Mouse (Mus musculus): ENCODE results near the gene Hist1h1b. TPM values are rescaled to one million over a fixed set of nuclear protein-coding genes. Genes with fewer than 3 reads are reported as not detected.
"Not testable (repeated sequence)": the region's sequence is repeated elsewhere in the genome, so short reads cannot be mapped to it uniquely, and the experiment has no call there.

Gene Hist1h1b
- polyA plus RNA-seq, 1 experiment = 0.41 TPM

GRCm38 (mm10) chr13:21783734-21784161 is 3.3 kb upstream of the Hist1h1b start:
- DNase-seq = peak; percentile 25 to 32
- H3K27me3 ChIP-seq (ENCODE audit: control insufficient read depth, insufficient read depth, low read length) = no peaks in the 10 kb centered on the region
- peak overlapping the region; percentile 7 for H3K4me3 ChIP-seq (replicated peaks; ENCODE audit: insufficient read depth, low read depth, low read length)
- H3K4me1 ChIP-seq (ENCODE audit: control insufficient read depth, insufficient read depth, low read length) = no peaks in the 10 kb centered on the region; the same call in 1 of the 2 replicates
- 1% methylated on average over 9 of the region's 9 CpGs for WGBS
- no peak overlapping the region for H3K27ac ChIP-seq (ENCODE audit: insufficient read depth, low read length)
- TF ChIP-seq POLR2A (IDR thresholded peaks at IDR 0.05; ENCODE audit: borderline replicate concordance, insufficient read depth, low read length) = no peak
- no peak for TF ChIP-seq CTCF (IDR thresholded peaks at IDR 0.05; ENCODE audit: borderline replicate concordance, insufficient read depth, low read depth, low read length)

- WGBS = under 1% methylated on average over 15 of the region's 20 CpGs
- DNase-seq = peak; percentile 69 to 88
- H3K27ac ChIP-seq (ENCODE audit: insufficient read depth, low read length) = peak within 1 kb of the TSS; percentile 40; the same call in 1 of the 2 replicates
Observed at GRCm38 (mm10) chr13:21783255-21783617, 2.8 kb upstream of the Hist1h1b start, which contains the start of gene Hist1h3i. TSS of gene Hist1h3i (minus strand) at chr13:21783370.

GRCm38 (mm10) chr13:21782361-21783254 is 2.2 kb upstream of the Hist1h1b start:
- not testable (repeated sequence) for H3K27me3 ChIP-seq (ENCODE audit: control insufficient read depth, insufficient read depth, low read length); H3K4me1 ChIP-seq (ENCODE audit: control insufficient read depth, insufficient read depth, low read length)
- peak overlapping the region; percentile 40; the same call in 1 of the 2 replicates for H3K27ac ChIP-seq (ENCODE audit: insufficient read depth, low read length)
- 3% methylated on average over 17 of the region's 35 CpGs for WGBS
- peak overlapping the region; percentile 42 for H3K4me3 ChIP-seq (replicated peaks; ENCODE audit: insufficient read depth, low read depth, low read length)
- DNase-seq = peak; percentile 35 to 46

More at GRCm38 (mm10) chr13:21783255-21783617, 2.8 kb upstream of the Hist1h1b start, which contains the start of gene Hist1h3i:
- TF ChIP-seq CTCF (IDR thresholded peaks at IDR 0.05; ENCODE audit: borderline replicate concordance, insufficient read depth, low read depth, low read length) (no peak), POLR2A (IDR thresholded peaks at IDR 0.05; ENCODE audit: borderline replicate concordance, insufficient read depth, low read length) (peak; percentile 37; the same call in 1 of the 2 replicates)
- Histone ChIP-seq H3K4me3 (replicated peaks; ENCODE audit: insufficient read depth, low read depth, low read length) (peak within 1 kb of the TSS; percentile 50), H3K27me3 (ENCODE audit: control insufficient read depth, insufficient read depth, low read length) (no peaks in the 10 kb centered on the region), H3K4me1 (ENCODE audit: control insufficient read depth, insufficient read depth, low read length) (no peaks in the 10 kb centered on the region; the same call in 1 of the 2 replicates)

- H3K4me1 ChIP-seq (ENCODE audit: control insufficient read depth, insufficient read depth, low read length) = no peaks in the 10 kb centered on the region; the same call in 1 of the 2 replicates
- TF ChIP-seq POLR2A (IDR thresholded peaks at IDR 0.05; ENCODE audit: borderline replicate concordance, insufficient read depth, low read length) (no peak), CTCF (IDR thresholded peaks at IDR 0.05; ENCODE audit: borderline replicate concordance, insufficient read depth, low read depth, low read length) (no peak)
- H3K27ac ChIP-seq (ENCODE audit: insufficient read depth, low read length) = no peak overlapping the region
- no peaks in the 10 kb centered on the region for H3K27me3 ChIP-seq (ENCODE audit: control insufficient read depth, insufficient read depth, low read length)
- H3K4me3 ChIP-seq (replicated peaks; ENCODE audit: insufficient read depth, low read depth, low read length) = no peak overlapping the region
- DNase-seq = no peak
- WGBS = 95% methylated on average over 1 of the region's 1 CpGs
Observed at GRCm38 (mm10) chr13:21781639-21782038, 1.2 kb upstream of the Hist1h1b start.

- TF ChIP-seq POLR2A (IDR thresholded peaks at IDR 0.05; ENCODE audit: borderline replicate concordance, insufficient read depth, low read length) (no peak), CTCF (IDR thresholded peaks at IDR 0.05; ENCODE audit: borderline replicate concordance, insufficient read depth, low read depth, low read length) (no peak)
- H3K27ac ChIP-seq (ENCODE audit: insufficient read depth, low read length) = no peak overlapping the region
- H3K4me1 ChIP-seq (ENCODE audit: control insufficient read depth, insufficient read depth, low read length) = no peaks in the 10 kb centered on the region; the same call in 1 of the 2 replicates
- no peak overlapping the region for H3K4me3 ChIP-seq (replicated peaks; ENCODE audit: insufficient read depth, low read depth, low read length)
- no peaks in the 10 kb centered on the region for H3K27me3 ChIP-seq (ENCODE audit: control insufficient read depth, insufficient read depth, low read length)
- 43% methylated on average over 6 of the region's 6 CpGs for WGBS
- DNase-seq = no peak
Observed at GRCm38 (mm10) chr13:21781021-21781555, 663 bp upstream of the Hist1h1b start.

- DNase-seq = peak; percentile 67 to 82
- 3% methylated on average over 33 of the region's 33 CpGs for WGBS
- TF ChIP-seq CTCF (IDR thresholded peaks at IDR 0.05; ENCODE audit: borderline replicate concordance, insufficient read depth, low read depth, low read length) = no peak
- peak; percentile 41; the same call in 1 of the 2 replicates for TF ChIP-seq POLR2A (IDR thresholded peaks at IDR 0.05; ENCODE audit: borderline replicate concordance, insufficient read depth, low read length)
Observed at GRCm38 (mm10) chr13:21778814-21779766, 1.3 kb downstream of the Hist1h1b start.

GRCm38 (mm10) chr13:21755707-21756106 is 24.7 kb downstream of the Hist1h1b start:
- TF ChIP-seq CTCF (IDR thresholded peaks at IDR 0.05; ENCODE audit: borderline replicate concordance, insufficient read depth, low read depth, low read length) (no peak), POLR2A (IDR thresholded peaks at IDR 0.05; ENCODE audit: borderline replicate concordance, insufficient read depth, low read length) (no peak)
- Histone ChIP-seq H3K4me1 (ENCODE audit: control insufficient read depth, insufficient read depth, low read length) (no peaks in the 10 kb centered on the region), H3K4me3 (replicated peaks; ENCODE audit: insufficient read depth, low read depth, low read length) (no peak overlapping the region), H3K27ac (ENCODE audit: insufficient read depth, low read length) (no peak overlapping the region), H3K27me3 (ENCODE audit: control insufficient read depth, insufficient read depth, low read length) (no peaks in the 10 kb centered on the region)
- 57% methylated on average over 1 of the region's 1 CpGs for WGBS
- no peak for DNase-seq

More at GRCm38 (mm10) chr13:21778814-21779766, 1.3 kb downstream of the Hist1h1b start:
- no peaks in the 10 kb centered on the region for H3K27me3 ChIP-seq (ENCODE audit: control insufficient read depth, insufficient read depth, low read length)
- peak overlapping the region; percentile 86 for H3K4me3 ChIP-seq (replicated peaks; ENCODE audit: insufficient read depth, low read depth, low read length)
- H3K27ac ChIP-seq (ENCODE audit: insufficient read depth, low read length) = 0 out of 2 replicates have a peak overlapping the region, but pooled peaks have one; percentile 36
- no peaks in the 10 kb centered on the region; the same call in 1 of the 2 replicates for H3K4me1 ChIP-seq (ENCODE audit: control insufficient read depth, insufficient read depth, low read length)

GRCm38 (mm10) chr13:21754294-21755001 is 26.0 kb downstream of the Hist1h1b start:
- H3K27ac ChIP-seq (ENCODE audit: insufficient read depth, low read length); H3K4me1 ChIP-seq (ENCODE audit: control insufficient read depth, insufficient read depth, low read length); H3K27me3 ChIP-seq (ENCODE audit: control insufficient read depth, insufficient read depth, low read length): not testable (repeated sequence)
- peak in 1 of 2 experiments; percentile 23 for DNase-seq
- peak overlapping the region; percentile 26 for H3K4me3 ChIP-seq (replicated peaks; ENCODE audit: insufficient read depth, low read depth, low read length)
- WGBS = 1% methylated on average over 23 of the region's 26 CpGs
